Comparison of ENCODE assay signal across 1 mouse cellular context in genomic region chr11:44634552-44635193, GRCm38 (mm10).
TF ChIP-seq lines count a peak whose summit lies in the region.

No protein-coding gene starts in this region.

TF ChIP-seq in CH12.LX, 34 proteins besides CTCF, POLR2A, EP300 and RAD21 (continued from another document):
- no peak for TF ChIP-seq E2F4 (IDR thresholded peaks at IDR 0.05; ENCODE audit: insufficient replicate concordance, low read depth, low read length)
- TF ChIP-seq ELF1 (IDR thresholded peaks at IDR 0.05; ENCODE audit: low read depth, low read length): no peak
- TF ChIP-seq MAFK (IDR thresholded peaks at IDR 0.05; ENCODE audit: insufficient replicate concordance, low read length): no peak
- TF ChIP-seq ETS1 (conservative IDR thresholded peaks at IDR 0.05; ENCODE audit: low read depth, low read length): no peak
- TF ChIP-seq CHD1 (IDR thresholded peaks at IDR 0.05; ENCODE audit: low read depth, low read length): no peak
- no peak for TF ChIP-seq RCOR1 (conservative IDR thresholded peaks at IDR 0.05; ENCODE audit: low read depth, low read length)
- TF ChIP-seq TBP (conservative IDR thresholded peaks at IDR 0.05; ENCODE audit: low read depth, low read length): no peak
- no peak for TF ChIP-seq TCF12 (IDR thresholded peaks at IDR 0.05; ENCODE audit: low read depth, low read length)
- no peak for TF ChIP-seq HCFC1 (IDR thresholded peaks at IDR 0.05; ENCODE audit: low read depth, low read length)
- TF ChIP-seq USF2 (conservative IDR thresholded peaks at IDR 0.05; ENCODE audit: low read depth, low read length): no peak
